Mouse (Mus musculus): ENCODE measurements around the gene Jph3.

Jph3 gene

DNA sequence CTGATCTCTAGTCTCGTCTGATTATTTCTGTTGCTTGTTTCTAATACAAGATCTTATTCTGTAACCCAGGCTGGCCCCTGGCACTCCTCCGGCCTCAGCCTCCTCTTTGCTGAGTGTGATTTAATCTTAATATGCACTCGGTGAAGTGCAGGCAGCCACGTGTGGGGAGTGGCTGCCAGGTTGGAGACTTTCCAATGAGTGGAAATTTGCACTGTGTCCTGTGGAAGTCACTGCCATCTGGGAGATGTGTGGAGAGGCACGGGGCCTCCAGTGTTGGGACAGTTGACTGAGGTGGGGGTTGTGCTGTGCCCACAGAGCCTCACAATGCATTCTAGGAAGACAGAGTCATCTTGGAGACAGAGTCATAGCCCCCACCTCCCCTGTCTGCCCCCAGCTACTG is 53.1 kb downstream of the Jph3 start:
- no peak for DNase-seq (ENCODE audit: low read depth, low spot score)

DNA sequence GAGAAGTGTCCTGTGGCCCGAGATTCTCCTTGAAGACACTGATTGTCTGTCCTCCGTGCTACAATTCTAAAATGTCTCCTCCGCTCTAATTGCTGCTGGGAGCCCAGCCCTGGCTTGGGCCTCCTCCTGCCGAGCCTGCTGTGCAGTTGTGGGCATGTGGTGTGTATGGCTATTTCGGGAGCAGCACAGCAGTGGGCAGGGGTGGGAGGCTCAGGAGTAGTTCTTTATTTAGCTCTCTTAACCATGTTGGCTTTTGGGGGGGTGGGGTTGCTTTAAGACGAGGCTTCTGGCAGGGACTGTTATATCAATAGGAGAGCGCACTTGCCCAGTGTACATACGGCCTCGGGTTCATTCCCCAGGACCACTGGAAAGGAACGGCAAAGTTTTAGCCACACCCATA is 57.1 kb downstream of the Jph3 start:
- DNase-seq (ENCODE audit: low read depth, low spot score), result no peak

DNA sequence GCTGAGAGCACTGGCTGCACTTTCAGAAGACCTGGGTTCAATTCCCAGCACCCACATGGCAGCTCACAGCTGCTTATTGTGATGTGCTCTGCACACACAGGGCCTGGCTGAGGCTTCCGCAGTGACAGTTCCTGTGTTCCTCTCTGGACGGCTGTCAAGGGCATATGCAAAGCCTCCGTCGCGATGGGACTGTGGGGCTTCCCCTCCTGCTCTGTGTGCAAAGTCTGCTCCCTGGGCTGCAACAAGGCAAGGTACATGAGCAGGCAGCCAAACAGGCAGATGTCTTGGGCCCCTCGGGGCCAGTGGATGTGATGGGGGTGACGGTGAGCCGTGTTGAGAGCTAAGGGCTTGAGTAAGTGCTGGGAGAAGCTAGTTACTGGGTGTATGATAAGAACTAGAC is 59.4 kb downstream of the Jph3 start:
- DNase-seq (ENCODE audit: low read depth, low spot score), result no peak

DNA sequence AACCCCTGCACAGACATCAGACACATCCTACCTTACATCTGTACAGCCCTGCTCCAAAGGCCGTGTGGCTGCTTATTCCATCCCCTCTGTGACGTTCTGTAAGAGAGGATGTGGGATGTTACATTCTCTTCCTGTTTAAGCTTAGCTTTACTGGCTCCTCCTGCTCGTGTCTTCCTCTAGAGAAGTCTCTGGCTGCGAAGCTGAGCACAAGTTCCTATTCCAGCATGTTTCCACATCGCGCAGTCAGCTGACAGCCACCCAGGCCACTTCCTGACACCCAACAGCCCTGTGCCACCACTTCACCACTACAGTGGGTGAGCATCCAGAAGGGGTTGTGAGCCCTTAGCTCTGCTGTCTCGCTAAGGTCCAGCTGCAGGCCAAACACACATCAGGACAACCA is 62.7 kb downstream of the Jph3 start:
- no peak for DNase-seq (ENCODE audit: low read depth, low spot score)

DNA sequence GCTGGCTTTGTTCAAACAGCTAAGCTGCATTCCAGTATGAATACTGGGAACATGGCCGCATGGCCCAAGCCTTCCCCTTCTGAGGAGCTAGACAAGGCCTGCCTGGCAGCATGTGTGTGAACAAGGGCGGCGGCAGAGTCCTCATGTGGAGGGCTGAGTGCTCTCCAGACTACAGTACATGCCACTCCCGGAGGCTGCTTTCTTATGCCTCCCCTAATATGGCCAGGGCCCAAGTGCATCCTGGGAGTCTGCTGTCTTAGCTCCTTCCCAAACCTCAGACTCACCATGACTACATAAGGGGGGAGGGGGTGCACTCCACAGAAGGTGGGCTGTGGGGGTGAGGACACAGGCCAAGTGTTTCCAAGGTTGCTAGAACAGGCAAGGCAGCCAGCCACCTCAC is 63.2 kb downstream of the Jph3 start:
- no peak for DNase-seq (ENCODE audit: low read depth, low spot score)

DNA sequence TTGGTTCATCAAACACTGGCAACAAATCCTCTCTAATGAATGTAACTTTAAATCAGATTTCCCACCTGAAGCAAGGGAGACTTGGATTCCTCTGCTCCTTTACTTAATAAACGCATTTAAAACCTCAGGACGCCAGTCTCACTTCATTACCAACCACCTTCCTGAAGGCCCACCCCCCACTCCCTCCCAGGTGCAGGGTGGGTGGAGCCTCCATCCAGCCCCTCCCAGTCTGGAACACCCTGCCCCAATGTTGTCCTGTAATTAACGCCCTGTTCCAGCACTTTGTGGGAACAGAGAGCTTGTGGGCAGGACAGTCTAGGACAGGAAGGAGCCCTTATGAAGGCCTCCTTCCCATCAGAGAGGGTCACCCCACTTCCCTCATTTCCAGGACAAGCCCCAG is 64.7 kb downstream of the Jph3 start:
- no peak for DNase-seq (ENCODE audit: low read depth, low spot score)

DNA sequence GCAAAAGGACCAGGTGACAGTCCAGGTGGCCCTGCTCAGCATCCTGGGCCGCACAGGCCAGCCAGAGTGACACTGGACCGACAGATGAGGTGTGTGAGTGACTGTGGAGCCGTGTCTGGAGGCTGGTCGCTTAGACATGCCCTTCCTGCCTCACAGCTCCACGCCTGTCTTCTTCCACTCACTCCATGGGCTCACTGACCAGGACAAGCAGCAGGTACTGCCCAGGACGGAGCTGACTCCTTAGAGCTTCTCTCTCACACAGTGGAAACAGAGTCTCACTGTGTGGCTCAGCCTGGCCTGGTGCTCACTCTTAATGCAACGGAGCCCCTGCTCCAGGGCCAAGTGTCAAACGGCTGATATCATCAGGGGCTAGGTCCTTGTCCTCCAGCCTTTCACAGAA is 66.0 kb downstream of the Jph3 start:
- DNase-seq (ENCODE audit: low read depth, low spot score), result no peak

DNA sequence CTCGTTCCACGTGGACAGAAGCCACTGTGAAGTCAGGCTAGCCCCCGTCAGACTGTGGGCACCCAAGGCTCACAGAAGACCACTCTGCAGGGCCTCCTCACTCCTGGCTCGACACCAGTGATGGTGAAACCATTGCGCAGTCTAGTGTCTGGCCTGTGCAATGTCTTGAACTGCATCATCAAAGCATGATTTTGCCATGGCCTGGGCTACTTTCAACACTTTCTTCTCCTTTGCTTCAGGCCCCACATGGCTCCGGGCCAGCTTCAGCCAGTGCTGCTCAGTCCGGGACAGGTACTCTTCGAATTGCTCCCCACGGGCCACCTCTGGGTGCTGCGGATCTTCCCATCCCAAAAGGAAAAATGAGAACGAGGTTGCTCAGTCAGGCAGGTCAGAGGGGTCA is 67.0 kb downstream of the Jph3 start:
- no peak for DNase-seq (ENCODE audit: low read depth, low spot score)

DNA sequence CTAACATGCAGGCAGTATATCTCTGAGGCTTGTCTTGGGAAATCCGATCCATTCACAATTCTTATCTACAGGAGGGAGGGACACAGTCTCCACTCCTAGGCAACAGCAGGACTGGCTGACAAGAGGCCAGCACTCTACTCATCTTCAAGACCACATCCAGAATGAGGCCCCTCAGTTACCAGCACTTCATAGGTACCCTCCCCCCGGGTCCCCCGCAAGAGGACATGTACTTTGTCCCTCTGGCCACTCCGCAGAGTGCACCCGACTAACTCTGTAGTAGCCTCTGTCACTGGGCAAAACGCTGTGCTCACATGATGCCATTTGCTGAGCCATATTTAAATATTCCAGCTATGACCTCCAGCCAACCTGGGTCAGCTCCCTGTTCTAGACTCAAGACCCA is 69.0 kb downstream of the Jph3 start:
- no peak for DNase-seq (ENCODE audit: low read depth, low spot score)

DNA sequence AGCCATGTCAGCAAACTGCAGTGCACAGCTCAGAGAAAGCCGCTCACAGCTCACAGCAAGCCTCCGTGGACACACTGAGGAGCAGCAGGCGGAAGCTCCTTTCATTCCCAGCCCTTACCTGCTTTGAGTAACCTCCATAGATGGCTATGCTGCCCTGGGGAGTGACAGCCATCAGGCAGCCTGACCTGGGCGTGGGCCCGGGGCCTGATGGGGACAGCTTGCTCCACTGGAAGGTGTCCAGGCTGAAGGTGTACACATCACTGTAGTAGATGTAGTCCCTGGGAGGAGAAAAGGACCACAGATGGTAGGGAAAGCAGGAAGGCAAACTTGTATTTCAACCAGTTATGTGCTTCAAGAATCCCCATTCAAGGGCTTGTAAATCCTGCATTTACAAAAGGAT is 75.4 kb downstream of the Jph3 start:
- DNase-seq (ENCODE audit: low read depth, low spot score), result no peak

DNA sequence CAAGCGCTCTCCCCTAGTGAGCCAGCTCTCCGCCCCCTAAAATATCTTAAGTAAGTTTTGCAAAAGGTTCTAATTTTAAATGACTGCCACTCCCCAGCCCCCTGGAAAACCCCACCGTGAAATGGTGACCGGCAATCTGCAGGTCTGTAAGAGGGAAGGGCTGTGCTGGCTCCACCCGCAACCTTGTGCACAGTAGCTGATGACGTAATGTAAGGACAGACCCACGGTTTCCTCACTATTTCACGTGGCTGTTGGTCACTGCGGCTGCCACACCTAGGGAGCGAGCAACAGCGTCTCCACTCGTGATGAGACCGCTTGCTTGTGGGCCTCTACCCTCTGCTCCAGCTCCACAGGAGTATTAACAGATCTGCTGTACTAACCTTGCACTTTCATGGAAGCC is 76.7 kb downstream of the Jph3 start:
- DNase-seq (ENCODE audit: low read depth, low spot score), result no peak

DNA sequence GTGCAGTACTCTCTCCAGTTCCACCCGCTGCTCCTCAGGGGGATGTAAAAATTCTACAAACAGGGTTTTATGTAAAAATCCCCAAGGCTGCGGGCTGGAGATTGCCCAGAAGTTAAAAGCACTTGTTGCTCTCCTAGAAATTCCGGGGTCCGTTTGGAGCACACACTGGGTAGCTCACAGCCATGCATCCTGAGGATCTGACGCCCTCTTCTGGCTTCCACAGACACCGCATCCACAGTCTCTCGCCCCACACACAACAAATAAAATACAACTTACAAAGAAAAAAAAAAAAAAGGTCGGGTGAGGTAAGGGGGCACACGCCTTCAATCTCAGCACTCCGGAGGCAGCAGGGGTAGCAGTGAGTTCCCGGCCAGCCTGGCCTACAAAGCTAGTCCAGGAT is 78.6 kb downstream of the Jph3 start:
- no peak for DNase-seq (ENCODE audit: low read depth, low spot score)

DNA sequence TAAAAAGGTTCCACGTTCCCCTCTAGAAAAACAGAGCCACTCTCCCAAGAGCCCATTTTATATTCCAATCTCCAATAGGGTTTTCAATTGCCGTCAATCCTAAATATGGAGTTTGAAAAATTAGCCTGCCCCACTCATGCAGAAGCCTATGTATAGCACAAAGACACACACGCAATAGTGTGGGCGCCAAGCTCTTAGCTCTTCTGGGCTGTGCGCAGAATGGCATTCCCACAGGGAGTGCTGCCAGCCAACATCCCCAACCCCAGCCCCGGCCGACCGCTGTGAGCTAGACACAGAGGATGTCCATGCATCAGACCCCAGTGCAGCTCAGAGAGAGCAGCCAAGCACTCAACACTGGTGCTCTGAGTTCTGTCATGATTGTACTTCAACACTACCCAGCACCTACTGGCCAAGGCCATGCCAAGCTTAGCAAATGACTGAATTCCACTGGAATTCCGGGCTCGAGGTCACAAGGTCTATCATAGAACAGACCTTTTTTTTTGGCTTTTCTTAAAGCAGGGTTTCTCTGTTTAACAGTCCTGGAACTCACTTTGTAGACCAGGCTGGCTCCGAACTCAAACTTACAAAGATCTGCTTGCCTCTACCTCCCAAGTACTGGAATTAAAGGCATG is 80.2 kb downstream of the Jph3 start:
- DNase-seq (ENCODE audit: low read depth, low spot score), result no peak

DNA sequence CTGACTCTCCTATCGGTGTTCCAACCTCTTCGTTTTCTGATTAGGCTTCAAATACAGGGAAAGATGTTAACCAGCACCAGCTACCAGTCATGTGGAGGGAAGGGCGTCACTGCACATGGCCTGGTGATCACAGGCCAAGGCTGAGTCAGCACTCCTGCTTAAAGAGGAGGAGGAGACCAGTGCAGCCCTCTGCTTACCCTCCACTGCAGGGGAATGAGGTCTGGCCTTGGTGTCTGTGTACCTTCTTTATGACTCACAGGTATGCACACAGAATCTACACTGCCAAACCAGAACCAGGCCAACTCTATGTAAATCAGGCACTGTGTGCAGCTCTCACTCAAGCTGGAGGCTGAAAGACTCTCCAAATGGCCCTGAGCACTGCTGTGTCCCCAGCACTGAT is 82.1 kb downstream of the Jph3 start:
- no peak for DNase-seq (ENCODE audit: low read depth, low spot score)

DNA sequence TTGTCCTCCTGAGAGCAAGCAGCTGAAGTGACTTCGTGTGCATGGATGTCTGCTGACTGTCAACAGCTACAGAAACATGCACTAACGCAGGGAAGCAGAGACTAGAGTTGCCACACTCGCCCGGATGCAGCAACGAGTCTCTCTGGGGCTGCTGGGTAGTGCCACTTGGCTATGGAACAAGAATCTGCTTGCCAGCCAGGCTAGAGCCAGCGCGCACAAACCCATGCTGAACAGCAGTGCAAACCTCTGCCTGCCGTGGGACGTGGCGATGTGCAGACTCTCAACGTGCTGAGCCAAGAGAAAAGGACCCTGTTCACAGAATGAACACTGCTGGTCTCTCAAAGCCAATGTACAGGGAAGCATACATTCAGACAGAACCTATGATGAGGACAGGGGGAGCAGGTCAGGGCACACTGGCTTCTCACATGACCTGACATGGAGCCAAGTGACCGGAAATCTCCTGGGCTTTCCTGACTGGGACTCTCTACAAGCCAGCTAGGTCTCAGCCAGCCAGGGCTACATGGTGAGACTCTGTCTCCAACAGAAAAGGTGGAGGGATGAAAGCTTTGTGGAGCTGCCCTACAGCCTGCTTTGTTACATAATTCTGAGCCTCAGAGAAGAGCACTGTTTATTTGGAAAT is 82.6 kb downstream of the Jph3 start:
- DNase-seq (ENCODE audit: low read depth, low spot score), result no peak

DNA sequence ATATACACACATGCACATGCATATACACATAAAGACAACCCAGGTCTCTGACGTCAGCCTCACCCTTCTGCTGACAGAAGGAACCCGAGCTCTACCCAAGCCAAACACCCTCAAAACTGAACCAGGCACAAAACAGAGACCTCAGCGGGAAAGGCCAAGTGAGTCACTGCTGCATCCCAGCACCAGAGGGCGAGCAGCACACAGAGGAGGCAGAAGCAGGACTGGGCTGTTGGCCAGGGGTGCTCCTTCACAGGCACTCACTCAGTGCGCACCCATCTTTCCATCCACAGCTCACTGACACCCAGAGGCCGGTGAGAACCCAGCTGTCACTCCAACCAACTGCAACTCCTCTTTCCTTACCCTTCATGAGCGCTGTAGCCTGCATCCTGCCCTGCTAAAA is 88.8 kb downstream of the Jph3 start:
- no peak for DNase-seq (ENCODE audit: low read depth, low spot score)

DNA sequence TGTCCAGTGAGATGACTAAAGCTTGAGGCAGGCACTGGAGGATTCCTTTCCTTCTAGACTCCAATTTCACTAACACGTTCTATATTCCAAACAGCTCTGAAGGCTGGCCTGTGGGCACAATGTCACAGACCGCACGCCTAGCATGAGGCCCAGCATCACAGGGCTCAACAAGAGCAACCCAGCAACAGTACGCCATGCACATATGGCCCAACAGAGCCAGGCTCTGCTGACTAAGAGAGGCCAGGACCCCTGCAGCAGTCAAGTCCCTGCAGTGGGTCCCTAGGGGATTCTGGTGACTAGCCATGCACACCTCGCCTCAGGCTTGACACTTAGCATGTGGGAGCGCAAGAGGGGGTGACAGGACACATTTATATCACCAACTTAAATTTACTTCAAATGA is 91.4 kb downstream of the Jph3 start:
- DNase-seq (ENCODE audit: low read depth, low spot score), result no peak

DNA sequence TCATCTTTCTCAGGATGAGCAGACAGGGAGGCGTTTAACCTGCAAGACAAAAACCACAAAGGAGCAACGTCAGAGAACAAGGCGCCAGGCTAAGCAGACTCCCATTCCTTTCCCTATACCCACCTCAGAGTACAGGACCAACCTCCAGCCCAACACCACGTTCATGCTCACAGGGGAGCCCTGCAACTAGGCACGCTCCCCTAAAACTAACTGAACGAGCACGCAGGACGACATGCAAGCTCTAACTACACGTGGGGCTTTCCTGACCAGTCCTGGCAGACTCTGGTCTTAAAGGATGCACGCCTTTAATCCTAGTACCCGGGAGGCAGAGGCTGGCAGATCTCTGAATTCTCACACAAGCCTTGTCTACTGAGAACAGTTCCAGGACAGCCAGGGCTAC is 91.9 kb downstream of the Jph3 start:
- no peak for DNase-seq (ENCODE audit: low read depth, low spot score)

DNA sequence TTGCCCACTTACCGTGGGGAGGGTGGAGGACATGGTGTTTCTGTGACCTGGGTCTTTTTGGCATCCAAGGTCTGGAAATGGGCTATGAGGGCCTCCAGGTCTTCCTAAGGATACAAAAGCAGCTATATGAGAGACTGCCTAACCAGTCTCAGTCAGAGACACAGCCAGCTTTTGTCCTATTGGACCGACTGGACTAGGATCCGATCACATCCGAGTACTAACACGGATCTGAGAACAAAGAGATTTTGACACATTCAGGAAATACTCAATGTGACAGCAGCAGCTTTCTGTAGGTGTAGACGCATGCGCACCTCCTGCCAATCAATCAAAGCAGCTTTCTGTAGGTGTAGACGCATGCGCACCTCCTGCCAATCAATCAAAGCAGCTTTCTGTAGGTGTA is 92.3 kb downstream of the Jph3 start:
- no peak for DNase-seq (ENCODE audit: low read depth, low spot score)

DNA sequence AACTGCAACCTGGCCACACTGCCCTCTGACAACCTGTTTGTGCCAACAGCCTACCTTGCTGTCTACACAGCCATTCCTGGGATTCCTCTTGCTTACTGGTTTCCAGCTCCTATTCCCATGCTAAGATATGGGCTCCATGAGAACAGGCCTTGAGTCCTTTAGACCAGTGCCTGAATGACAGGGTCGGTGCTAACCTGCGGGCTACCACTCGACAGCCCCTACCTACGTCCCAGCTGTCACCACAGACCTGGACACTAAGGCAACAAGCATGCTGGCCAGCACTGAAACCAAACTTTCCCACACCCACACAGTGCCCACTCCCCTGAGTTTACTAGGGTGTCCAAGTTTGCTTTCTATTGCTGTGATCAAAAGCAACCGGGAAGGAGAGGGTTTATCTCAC is 98.3 kb downstream of the Jph3 start:
- no peak for DNase-seq (ENCODE audit: low read depth, low spot score)

DNA sequence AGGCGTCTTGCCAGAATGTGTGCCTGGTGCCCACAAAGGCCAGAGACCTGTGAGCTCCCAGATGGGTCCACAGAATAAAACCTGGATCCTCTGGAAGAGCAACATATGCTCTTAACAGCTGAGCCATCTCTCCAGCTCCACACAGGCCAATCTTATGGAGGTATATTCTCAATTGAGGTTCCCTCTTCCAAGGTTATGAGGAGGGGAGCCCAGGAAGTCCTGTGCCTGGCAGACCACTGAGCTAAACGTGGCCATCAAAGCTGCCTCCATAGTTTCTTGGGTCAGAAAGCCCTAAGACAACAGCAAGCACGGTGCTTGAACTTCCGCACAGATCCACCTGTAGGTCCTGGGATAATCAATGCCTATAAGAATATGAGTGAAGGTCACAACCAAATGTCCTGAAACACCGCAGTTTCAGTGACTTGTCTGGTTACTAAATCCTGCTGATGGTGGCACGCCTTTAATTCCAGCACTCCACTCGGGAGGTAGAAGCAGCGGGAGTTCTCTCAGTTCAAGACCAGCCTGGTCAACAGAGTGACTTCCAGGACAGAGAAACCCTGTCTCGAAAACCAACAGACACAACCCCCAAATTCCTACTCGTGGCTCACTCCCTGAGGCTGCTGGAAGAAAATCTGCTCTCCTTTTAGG is 99.1 kb downstream of the Jph3 start:
- DNase-seq (ENCODE audit: low read depth, low spot score), result no peak

DNA sequence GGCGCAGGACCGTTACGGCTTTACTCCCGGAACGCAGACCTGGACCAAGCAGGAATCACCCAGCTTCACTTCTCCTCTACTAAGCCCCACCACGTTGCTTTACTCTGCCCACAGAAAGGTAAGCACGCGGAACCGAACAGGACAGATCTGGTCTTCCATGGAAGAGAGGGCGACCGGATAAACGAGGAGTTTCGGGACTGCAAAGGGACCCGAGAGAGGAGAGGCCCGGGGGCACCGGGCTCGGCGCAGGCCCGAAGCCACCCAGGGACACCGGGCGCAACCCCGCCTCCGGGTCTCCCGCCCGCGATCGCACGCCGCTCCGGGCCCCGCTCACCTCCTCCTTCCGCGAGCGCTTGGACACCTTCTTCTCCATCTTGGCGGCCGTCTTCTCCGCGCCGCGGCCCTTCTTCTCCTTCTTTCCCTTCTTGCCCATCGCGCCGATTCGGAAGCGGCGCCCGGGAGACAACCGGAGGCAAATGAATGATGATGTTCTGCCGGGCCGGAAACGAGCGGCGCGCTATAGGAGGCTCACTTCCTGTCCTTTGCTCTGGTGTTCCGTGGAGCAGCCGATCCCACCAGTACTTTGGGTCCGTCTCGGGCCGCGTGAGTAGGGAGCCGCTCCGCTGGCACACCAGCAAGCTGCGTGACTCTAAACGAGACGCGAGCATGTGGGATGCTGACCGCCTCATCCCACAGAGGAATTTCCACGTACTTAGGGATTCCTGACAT is 99.8 kb downstream of the Jph3 start, which contains the start of gene Klhdc4:
Gene Klhdc4, minus strand, starts transcription at position 522 of the 729 bp plus-strand sequence.
- DNase-seq (ENCODE audit: low read depth, low spot score), result peak; percentile 81

All from embryo, embryonic 11.5 days (tissue).